In genomic region chr14:17659686-17660328, GRCm38 (mm10) we compare ENCODE assay signal across 8 mouse cellular contexts. TPM values are rescaled to one million over a fixed set of nuclear protein-coding genes. Genes with fewer than 3 reads are reported as not detected.
DNase-seq lines count a peak whose midpoint lies in the region; ATAC-seq and TF ChIP-seq lines count a peak whose summit lies in the region.

Thrb (plus strand) TSS chr14:17660261.

- H3K4me1 ChIP-seq in CH12.LX (ENCODE audit: control insufficient read depth in 1 of 2, insufficient read depth in 2 of 2), result peaks cover 0 to 8% of the 10 kb centered on the region in 2 experiments; a peak in 2 of 4 replicates
- peaks cover 8% of the 10 kb centered on the region; the same call in 1 of the 2 replicates for H3K4me1 ChIP-seq in embryonic facial prominence, embryonic 14.5 days (ENCODE audit: control insufficient read depth, insufficient read depth, low read length)
- peaks cover 18% of the 10 kb centered on the region; the same call in 1 of the 2 replicates for H3K4me1 ChIP-seq in heart, embryonic 13.5 days
- 0 out of 2 replicates have a peak, but pooled peaks cover 3% of the 10 kb centered on the region for H3K4me1 ChIP-seq in kidney, embryonic 14.5 days (ENCODE audit: control insufficient read depth, insufficient read depth, low read length)
- H3K4me1 ChIP-seq in limb, embryonic 15.5 days, result peaks cover 17% of the 10 kb centered on the region
- peaks cover 23% of the 10 kb centered on the region for H3K4me1 ChIP-seq in midbrain, embryonic 15.5 days

- in situ Hi-C loops in CH12.LX (cut with MboI; ENCODE audit: low pct_ligation_motif_present, low pct_unique_long_range_greater_than_20kb, low sequenced_read_pairs), result loop anchor here (25.0 kb wide), 1 partner anchor 527 kb away; no protein-coding TSS in a partner anchor

- H3K27ac ChIP-seq in CH12.LX (ENCODE audit: insufficient read depth, low read depth), result no peak within 1 kb of the TSS
- H3K27ac ChIP-seq in embryonic facial prominence, embryonic 14.5 days (replicated peaks; ENCODE audit: low read depth, low read length), result no peak within 1 kb of the TSS
- H3K27ac ChIP-seq in heart, embryonic 13.5 days (replicated peaks), result no peak within 1 kb of the TSS
- H3K27ac ChIP-seq in kidney, embryonic 14.5 days (ENCODE audit: low read depth, low read length), result no peak within 1 kb of the TSS
- 0 out of 2 replicates have a peak within 1 kb of the TSS, but pooled peaks have one; percentile 22 for H3K27ac ChIP-seq in limb, embryonic 15.5 days
- H3K27ac ChIP-seq in midbrain, embryonic 15.5 days, result peak within 1 kb of the TSS; percentile 4; the same call in 1 of the 2 replicates

- no peaks in the 10 kb centered on the region for H3K79me2 ChIP-seq in CH12.LX (replicated peaks; ENCODE audit: control insufficient read depth, extremely low read depth, insufficient read depth, poor library complexity, severe bottlenecking)

- H3K4me3 ChIP-seq in CH12.LX (replicated peaks in 1 of 3; ENCODE audit: low read depth in 2 of 3, low read length in 2 of 3, poor library complexity in 1 of 3), result peak within 1 kb of the TSS; percentile 32 to 67 (median 63)
- H3K4me3 ChIP-seq in embryonic facial prominence, embryonic 14.5 days (ENCODE audit: low read depth, low read length), result peak within 1 kb of the TSS; percentile 65
- H3K4me3 ChIP-seq in heart, embryonic 13.5 days, result peak within 1 kb of the TSS; percentile 73
- peak within 1 kb of the TSS; percentile 57 for H3K4me3 ChIP-seq in kidney, embryonic 14.5 days (ENCODE audit: low read length)
- H3K4me3 ChIP-seq in limb, embryonic 15.5 days, result peak within 1 kb of the TSS; percentile 66
- H3K4me3 ChIP-seq in midbrain, embryonic 15.5 days, result peak within 1 kb of the TSS; percentile 81

- WGBS in embryonic facial prominence, embryonic 14.5 days, result 3% methylated on average over 17 of the region's 23 CpGs
- WGBS in heart, embryonic 13.5 days, result under 1% methylated on average over 23 of the region's 23 CpGs
- WGBS in kidney, embryonic 14.5 days, result under 1% methylated on average over 23 of the region's 23 CpGs
- WGBS in limb, embryonic 15.5 days, result under 1% methylated on average over 23 of the region's 23 CpGs
- under 1% methylated on average over 23 of the region's 23 CpGs for WGBS in midbrain, embryonic 15.5 days

- dilution Hi-C loops in CH12.LX (cut with MboI; ENCODE audit: extremely low pct_ligation_motif_present, extremely low pct_unique_long_range_greater_than_20kb, low sequenced_read_pairs), result no loop called here

- peaks cover 6% of the 10 kb centered on the region for H3K27me3 ChIP-seq in CH12.LX (replicated peaks)
- peaks cover 20% of the 10 kb centered on the region for H3K27me3 ChIP-seq in embryonic facial prominence, embryonic 14.5 days (replicated peaks; ENCODE audit: control insufficient read depth, insufficient read depth, low read length)
- peaks cover 33% of the 10 kb centered on the region for H3K27me3 ChIP-seq in heart, embryonic 13.5 days (replicated peaks)
- peaks cover 19% of the 10 kb centered on the region for H3K27me3 ChIP-seq in kidney, embryonic 14.5 days (ENCODE audit: control insufficient read depth, insufficient read depth, low read length)
- peaks cover 18% of the 10 kb centered on the region for H3K27me3 ChIP-seq in limb, embryonic 15.5 days
- peaks cover 17% of the 10 kb centered on the region; the same call in 1 of the 2 replicates for H3K27me3 ChIP-seq in midbrain, embryonic 15.5 days (replicated peaks)

- no peak for TF ChIP-seq POLR2A in CH12.LX (IDR thresholded peaks at IDR 0.05; ENCODE audit: low read depth, low read length)

- H3K4me2 ChIP-seq in CH12.LX (ENCODE audit: insufficient read depth, low read depth, poor library complexity, severe bottlenecking), result peak within 1 kb of the TSS; percentile 83
- peak within 1 kb of the TSS; percentile 98 for H3K4me2 ChIP-seq in embryonic facial prominence, embryonic 14.5 days (ENCODE audit: low read depth, low read length)
- peak within 1 kb of the TSS; percentile 100 for H3K4me2 ChIP-seq in heart, embryonic 13.5 days
- H3K4me2 ChIP-seq in kidney, embryonic 14.5 days (replicated peaks; ENCODE audit: low read depth, low read length), result peak within 1 kb of the TSS; percentile 92
- H3K4me2 ChIP-seq in limb, embryonic 15.5 days, result peak within 1 kb of the TSS; percentile 98
- peak within 1 kb of the TSS; percentile 91 for H3K4me2 ChIP-seq in midbrain, embryonic 15.5 days

- TF ChIP-seq EP300 in CH12.LX (IDR thresholded peaks at IDR 0.05; ENCODE audit: low read length), result no peak

- ATAC-seq in embryonic facial prominence, embryonic 14.5 days (ENCODE audit: low read depth), result peak; percentile 31; the same call in 1 of the 2 replicates
- no peak for ATAC-seq in heart, embryonic 13.5 days (ENCODE audit: extremely low read depth, insufficient number of reproducible peaks, low FRiP score, low TSS enrichment)
- ATAC-seq in kidney, embryonic 14.5 days (ENCODE audit: low FRiP score, low TSS enrichment), result peak; percentile 4; the same call in 1 of the 2 replicates
- 0 out of 2 replicates have a peak, but pooled peaks have one; percentile 25 for ATAC-seq in limb, embryonic 15.5 days (ENCODE audit: insufficient number of reproducible peaks, low FRiP score, low TSS enrichment, low read depth)
- ATAC-seq in midbrain, embryonic 15.5 days (replicated peaks), result no peak; the same call in 1 of the 2 replicates

- no peak for TF ChIP-seq CTCF in CH12.LX (conservative IDR thresholded peaks at IDR 0.05 in 1 of 2, IDR thresholded peaks at IDR 0.05 in 1 of 2; ENCODE audit: low read depth in 2 of 2, low read length in 2 of 2)

- DNase-seq in CH12.LX (ENCODE audit: extremely low read depth), result peak; percentile 12
- DNase-seq in adrenal gland, adult 8-10 months, result no peak
- no peak for DNase-seq in embryonic facial prominence, embryonic 14.5 days (ENCODE audit: low spot score)
- DNase-seq in thymus, postnatal 0 days (ENCODE audit: low spot score), result peak; percentile 55

- no peak for TF ChIP-seq RAD21 in CH12.LX (IDR thresholded peaks at IDR 0.05; ENCODE audit: low read depth, low read length)

- H3K36me3 ChIP-seq in CH12.LX (replicated peaks in 1 of 2; ENCODE audit: control insufficient read depth in 1 of 2, insufficient read depth in 1 of 2, low read length in 1 of 2), result no peaks in the 10 kb centered on the region
- no peaks in the 10 kb centered on the region for H3K36me3 ChIP-seq in embryonic facial prominence, embryonic 14.5 days (ENCODE audit: control insufficient read depth, insufficient read depth, low read length)
- H3K36me3 ChIP-seq in heart, embryonic 13.5 days, result no peaks in the 10 kb centered on the region
- H3K36me3 ChIP-seq in kidney, embryonic 14.5 days (ENCODE audit: control insufficient read depth, insufficient read depth, low read length), result no peaks in the 10 kb centered on the region
- no peaks in the 10 kb centered on the region for H3K36me3 ChIP-seq in limb, embryonic 15.5 days
- H3K36me3 ChIP-seq in midbrain, embryonic 15.5 days (replicated peaks), result no peaks in the 10 kb centered on the region

- H3K9ac ChIP-seq in CH12.LX (ENCODE audit: insufficient read depth, low read depth), result peak within 1 kb of the TSS; percentile 39
- H3K9ac ChIP-seq in embryonic facial prominence, embryonic 14.5 days (ENCODE audit: low read depth, low read length), result peak within 1 kb of the TSS; percentile 64
- H3K9ac ChIP-seq in heart, embryonic 13.5 days, result peak within 1 kb of the TSS; percentile 76
- peak within 1 kb of the TSS; percentile 54 for H3K9ac ChIP-seq in kidney, embryonic 14.5 days (ENCODE audit: low read depth, low read length)
- H3K9ac ChIP-seq in limb, embryonic 15.5 days, result peak within 1 kb of the TSS; percentile 48
- H3K9ac ChIP-seq in midbrain, embryonic 15.5 days, result peak within 1 kb of the TSS; percentile 59

- no peaks in the 10 kb centered on the region for H3K9me3 ChIP-seq in CH12.LX (replicated peaks; ENCODE audit: low read length)
- no peaks in the 10 kb centered on the region for H3K9me3 ChIP-seq in embryonic facial prominence, embryonic 14.5 days (ENCODE audit: control insufficient read depth, low read length)
- no peaks in the 10 kb centered on the region for H3K9me3 ChIP-seq in heart, embryonic 13.5 days
- no peaks in the 10 kb centered on the region for H3K9me3 ChIP-seq in kidney, embryonic 14.5 days (ENCODE audit: control insufficient read depth, low read length)
- no peaks in the 10 kb centered on the region for H3K9me3 ChIP-seq in limb, embryonic 15.5 days
- H3K9me3 ChIP-seq in midbrain, embryonic 15.5 days, result no peaks in the 10 kb centered on the region

TF ChIP-seq in CH12.LX, 34 proteins besides CTCF, POLR2A, EP300 and RAD21:
- TF ChIP-seq ZC3H11A (IDR thresholded peaks at IDR 0.05; ENCODE audit: low read depth, low read length) (no peak), JUN (IDR thresholded peaks at IDR 0.05; ENCODE audit: insufficient read depth, low read depth, low read length) (no peak), ELF1 (IDR thresholded peaks at IDR 0.05; ENCODE audit: low read depth, low read length) (no peak), MXI1 (IDR thresholded peaks at IDR 0.05; ENCODE audit: low read depth, low read length) (no peak), UBTF (IDR thresholded peaks at IDR 0.05; ENCODE audit: low read depth, low read length) (no peak), MEF2A (IDR thresholded peaks at IDR 0.05; ENCODE audit: borderline replicate concordance, low read depth, low read length) (no peak), PAX5 (IDR thresholded peaks at IDR 0.05; ENCODE audit: low read length) (no peak), RCOR1 (conservative IDR thresholded peaks at IDR 0.05; ENCODE audit: low read depth, low read length) (no peak), TBP (conservative IDR thresholded peaks at IDR 0.05; ENCODE audit: low read depth, low read length) (no peak), MYC (IDR thresholded peaks at IDR 0.05; ENCODE audit: low read depth, low read length) (no peak), USF2 (conservative IDR thresholded peaks at IDR 0.05; ENCODE audit: low read depth, low read length) (no peak), GABPA (IDR thresholded peaks at IDR 0.05; ENCODE audit: insufficient replicate concordance, low read depth, low read length) (no peak)

RNA-seq across cellular contexts. Expression of gene Thrb, which starts in this region (rescaled TPM):
- total RNA-seq in CH12.LX (2012; rRNA removed) (0.50 and 1.6 TPM in 2 replicates), CH12.LX (2014; rRNA removed) (0.59 and 0.60 TPM in 2 replicates)
- 0.56 and 0.71 TPM in 2 replicates for polyA plus RNA-seq in CH12.LX (2012; ENCODE audit: insufficient read length, low read depth)
- 10 to 100 TPM; 36.3 to 86.4 (median 64.4) TPM for total RNA-seq in adrenal gland, adult 8-10 months (2022)
- 3.3 and 3.5 TPM in 2 replicates for polyA plus RNA-seq in embryonic facial prominence, embryonic 14.5 days (2014; fragmentation: Nextera tagmentation; extraction: Ambion mirVana)
- 0.73 and 1.1 TPM in 2 replicates for polyA plus RNA-seq in heart, embryonic 13.5 days (2015; fragmentation: Nextera tagmentation; extraction: Ambion mirVana)
- polyA plus RNA-seq in kidney, embryonic 14.5 days (2014; fragmentation: Nextera tagmentation; extraction: Ambion mirVana), result 0.20 and 0.83 TPM in 2 replicates
- 4.0 and 5.1 TPM in 2 replicates for polyA plus RNA-seq in limb, embryonic 15.5 days (2015; fragmentation: Nextera tagmentation; extraction: Ambion mirVana)
- polyA plus RNA-seq in midbrain, embryonic 15.5 days (2015; fragmentation: Nextera tagmentation; extraction: Ambion mirVana), result 2.3 TPM in 2 replicates
- polyA plus RNA-seq in thymus, postnatal 0 days (2015; fragmentation: Nextera tagmentation; extraction: Ambion mirVana), result 0.75 and 0.77 TPM in 2 replicates

Comparison
In these comparisons a context has a peak if more than half of its experiments do, and no peak if none do; other contexts are left out.
1. RNA of gene Thrb (total RNA-seq): 36.3 to 86.4 TPM in adrenal gland, adult 8-10 months; 0.50 to 1.6 TPM in CH12.LX; every median in the first group is over 10 times any median in the second.
2. Peak in ATAC-seq, H3K4me3 ChIP-seq, H3K9ac ChIP-seq and H3K4me2 ChIP-seq in kidney, embryonic 14.5 days; RNA of the gene not detected or under 1 TPM.
3. Peak in DNase-seq in thymus, postnatal 0 days; RNA of the gene not detected or under 1 TPM.
4. H3K27ac ChIP-seq: peak in limb, embryonic 15.5 days (single experiment) and midbrain, embryonic 15.5 days (single experiment); none in CH12.LX (single experiment), embryonic facial prominence, embryonic 14.5 days (single experiment), heart, embryonic 13.5 days (single experiment) and kidney, embryonic 14.5 days (single experiment).
5. ATAC-seq: peak in embryonic facial prominence, embryonic 14.5 days (single experiment) and limb, embryonic 15.5 days (single experiment); none in heart, embryonic 13.5 days (single experiment) and midbrain, embryonic 15.5 days (single experiment).
6. Peak in every context shown above with its lines, with median percentiles within 50 percentile points of each other: H3K4me2 ChIP-seq, H3K4me3 ChIP-seq and H3K9ac ChIP-seq.